In the genomic region with DNA sequence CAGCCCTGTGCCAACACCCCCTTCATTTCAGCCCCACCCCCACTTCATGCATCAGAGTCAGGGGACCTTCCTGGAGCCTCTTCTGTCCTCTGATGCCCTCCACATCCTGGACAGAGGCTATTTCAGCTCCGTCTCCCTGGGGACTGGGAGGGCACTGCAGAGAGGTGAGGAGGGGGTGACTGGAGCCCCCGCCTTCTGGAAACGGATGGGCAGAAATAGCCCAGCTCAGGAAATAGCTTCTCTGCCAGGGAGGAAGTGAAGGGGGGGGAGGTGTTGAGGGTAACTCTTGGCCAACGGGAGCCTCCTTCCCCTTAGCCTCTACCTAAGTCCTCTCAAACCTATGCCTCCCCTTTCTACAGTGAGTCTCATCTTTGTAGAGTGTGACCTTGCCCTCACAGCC, we compare ENCODE assay signal across 12 mouse cellular contexts. TPM values are rescaled to one million over a fixed set of nuclear protein-coding genes. Genes with fewer than 3 reads are reported as not detected.
DNase-seq lines count a peak whose midpoint lies in the region; ATAC-seq lines count a peak whose summit lies in the region.
"Had no signal": no experiment of that assay in that cellular context is flagged by ENCODE, and none has a peak within 500 bp of the region (broad histone marks: within the 10 kb centered on the region; RNA-seq: fewer than 3 reads in every experiment).

No protein-coding gene starts in this region.

- H3K27ac ChIP-seq in heart, embryonic 12.5 days (ENCODE audit: poor library complexity, severe bottlenecking), result no peak overlapping the region
- H3K27ac ChIP-seq in liver, embryonic 13.5 days, result peak overlapping the region; percentile 34; the same call in 1 of the 2 replicates
- H3K27ac ChIP-seq: limb, embryonic 13.5 days had no signal

- H3K4me3 ChIP-seq in heart, embryonic 12.5 days, result no peak overlapping the region
- no peak overlapping the region for H3K4me3 ChIP-seq in liver, embryonic 13.5 days (replicated peaks)
- H3K4me3 ChIP-seq: limb, embryonic 13.5 days had no signal

- no peak for DNase-seq in heart, postnatal 4 days
- DNase-seq in induced T-regulatory cell, adult 2 months (ENCODE audit: low read depth), result peak; percentile 34
- no peak for DNase-seq in liver, embryonic 13.5 days
- peak; percentile 39 for DNase-seq in naive thymus-derived CD4-positive, alpha-beta T cell, adult 2 months (ENCODE audit: low read depth)
- DNase-seq in urinary bladder, adult 18-20 months (ENCODE audit: low spot score in 2 of 2), result no peak
- DNase-seq in testis, postnatal 14 days (ENCODE audit: low spot score), result no peak
- no peak for DNase-seq in frontal cortex, postnatal 14 days (ENCODE audit: low spot score in 2 of 2)
- DNase-seq: right cerebral cortex, postnatal 25 days; thymus, postnatal 14 days had no signal

- peaks cover 18% of the 10 kb centered on the region for H3K4me1 ChIP-seq in heart, embryonic 12.5 days (replicated peaks)
- peaks cover 38% of the 10 kb centered on the region for H3K4me1 ChIP-seq in liver, embryonic 13.5 days (replicated peaks)

- 24% methylated on average over 4 of the region's 4 CpGs for WGBS in heart, embryonic 12.5 days
- 21% methylated on average over 4 of the region's 4 CpGs for WGBS in liver, embryonic 13.5 days (ENCODE audit: insufficient replicate concordance)

- H3K9ac ChIP-seq in heart, embryonic 12.5 days, result no peak overlapping the region
- no peak overlapping the region; the same call in 1 of the 2 replicates for H3K9ac ChIP-seq in liver, embryonic 13.5 days
- H3K9ac ChIP-seq: limb, embryonic 13.5 days had no signal

- H3K4me2 ChIP-seq in heart, embryonic 12.5 days, result no peak overlapping the region
- 0 out of 2 replicates have a peak overlapping the region, but pooled peaks have one; percentile 15 for H3K4me2 ChIP-seq in liver, embryonic 13.5 days
- H3K4me2 ChIP-seq: limb, embryonic 13.5 days had no signal

- H3K36me3 ChIP-seq in heart, embryonic 12.5 days, result no peaks in the 10 kb centered on the region
- peaks cover 3% of the 10 kb centered on the region; the same call in 1 of the 2 replicates for H3K36me3 ChIP-seq in liver, embryonic 13.5 days
- H3K36me3 ChIP-seq: limb, embryonic 13.5 days had no signal

- peaks cover 76% of the 10 kb centered on the region for H3K27me3 ChIP-seq in heart, embryonic 12.5 days (replicated peaks)
- peaks cover 66% of the 10 kb centered on the region for H3K27me3 ChIP-seq in liver, embryonic 13.5 days

- 0 out of 2 replicates have a peak, but pooled peaks have one; percentile 7 for ATAC-seq in heart, embryonic 12.5 days (ENCODE audit: insufficient number of reproducible peaks, low FRiP score)
- peak; percentile 46 for ATAC-seq in liver, embryonic 13.5 days (ENCODE audit: low read depth)
- ATAC-seq: inflammation-experienced regulatory T-cells, adult 6 months had no signal

- H3K9me3 ChIP-seq in heart, embryonic 12.5 days (replicated peaks), result no peaks in the 10 kb centered on the region; the same call in 1 of the 2 replicates
- no peaks in the 10 kb centered on the region for H3K9me3 ChIP-seq in liver, embryonic 13.5 days (replicated peaks)
- H3K9me3 ChIP-seq: limb, embryonic 13.5 days had no signal

RNA-seq across cellular contexts. Expression of a gene that starts 9.3 kb away (rescaled TPM):
- polyA plus RNA-seq in heart, embryonic 12.5 days (2016; fragmentation: Nextera tagmentation; extraction: Ambion mirVana), result 2.9 and 3.1 TPM in 2 replicates
- total RNA-seq in heart, postnatal 4 days (2021), result 1 to 10 TPM in 1 of 2 experiments, under 1 TPM in 1; 0.93 to 1.1 TPM
- 0.83 and 1.0 TPM in 2 replicates for polyA plus RNA-seq in liver, embryonic 13.5 days (2015; fragmentation: Nextera tagmentation; extraction: Ambion mirVana)
- polyA plus RNA-seq: inflammation-experienced regulatory T-cells, adult 6 months had no signal

RNA-seq across cellular contexts. Expression of a gene that starts 13.8 kb away (rescaled TPM):
- 11.4 and 11.7 TPM in 2 replicates for polyA plus RNA-seq in heart, embryonic 12.5 days (2016; fragmentation: Nextera tagmentation; extraction: Ambion mirVana)
- total RNA-seq in heart, postnatal 4 days (2021), result 10 to 100 TPM; 28.8 to 30.3 TPM
- 1.3 and 1.6 TPM in 2 replicates for polyA plus RNA-seq in liver, embryonic 13.5 days (2015; fragmentation: Nextera tagmentation; extraction: Ambion mirVana)

RNA-seq across cellular contexts. Expression of a gene that starts 35.8 kb away (rescaled TPM):
- polyA plus RNA-seq in heart, embryonic 12.5 days (2016; fragmentation: Nextera tagmentation; extraction: Ambion mirVana), result 2.4 TPM in 2 replicates
- total RNA-seq in heart, postnatal 4 days (2021), result 1 to 10 TPM; 2.0 to 2.5 TPM
- polyA plus RNA-seq in liver, embryonic 13.5 days (2015; fragmentation: Nextera tagmentation; extraction: Ambion mirVana), result 1.3 TPM in 2 replicates

RNA-seq across cellular contexts. Expression of a gene that starts 35.8 kb away (rescaled TPM):
- polyA plus RNA-seq in heart, embryonic 12.5 days (2016; fragmentation: Nextera tagmentation; extraction: Ambion mirVana), result 66.4 and 74.0 TPM in 2 replicates
- total RNA-seq in heart, postnatal 4 days (2021), result 10 to 100 TPM; 45.8 to 46.8 TPM
- polyA plus RNA-seq in liver, embryonic 13.5 days (2015; fragmentation: Nextera tagmentation; extraction: Ambion mirVana), result 39.5 and 45.2 TPM in 2 replicates

RNA-seq across cellular contexts. Expression of a gene that starts 45.2 kb away (rescaled TPM):
- 0.08 TPM in 1 of 2 replicates, not detected in the other for polyA plus RNA-seq in heart, embryonic 12.5 days (2016; fragmentation: Nextera tagmentation; extraction: Ambion mirVana)
- not detected for total RNA-seq in heart, postnatal 4 days (2021)
- polyA plus RNA-seq in liver, embryonic 13.5 days (2015; fragmentation: Nextera tagmentation; extraction: Ambion mirVana), result not detected in 2 replicates
- polyA plus RNA-seq: inflammation-experienced regulatory T-cells, adult 6 months had no signal

Comparison
In these comparisons a context has a peak if more than half of its experiments do, and no peak if none do; other contexts are left out.
1. DNase-seq: peak in induced T-regulatory cell, adult 2 months (single experiment) and naive thymus-derived CD4-positive, alpha-beta T cell, adult 2 months (single experiment); none in heart, postnatal 4 days (single experiment), liver, embryonic 13.5 days (single experiment), urinary bladder, adult 18-20 months (0 of 2), testis, postnatal 14 days (single experiment) and frontal cortex, postnatal 14 days (0 of 2).